ENCODE assay signal across 8 mouse cellular contexts in genomic region chr6:34029746-34030027, GRCm38 (mm10). TPM values are rescaled to one million over a fixed set of nuclear protein-coding genes. Genes with fewer than 3 reads are reported as not detected.
DNase-seq lines count a peak whose midpoint lies in the region; ATAC-seq and TF ChIP-seq lines count a peak whose summit lies in the region.

No protein-coding gene starts in this region.

- H3K27ac ChIP-seq in kidney, embryonic 15.5 days = no peak overlapping the region
- H3K27ac ChIP-seq in embryonic facial prominence, embryonic 10.5 days (replicated peaks) = peak overlapping the region; percentile 63
- H3K27ac ChIP-seq in intestine, embryonic 15.5 days = no peak overlapping the region
- no peak overlapping the region; the same call in 1 of the 2 replicates for H3K27ac ChIP-seq in midbrain, postnatal 0 days (ENCODE audit: low read depth, low read length)

- DNase-seq in kidney, postnatal 14 days = no peak
- no peak for DNase-seq in embryonic facial prominence, embryonic 10.5 days (ENCODE audit: low spot score)
- no peak for DNase-seq in midbrain, postnatal 0 days (ENCODE audit: low spot score)
- DNase-seq in left cerebral cortex, adult 18-20 months (ENCODE audit: low spot score in 2 of 2) = no peak
- DNase-seq in urinary bladder, adult 2 months (ENCODE audit: low spot score) = no peak
- no peak for DNase-seq in urinary bladder, postnatal 4 days (ENCODE audit: low spot score in 2 of 2)

- H3K4me3 ChIP-seq in kidney, embryonic 15.5 days (replicated peaks) = peak overlapping the region; percentile 63
- peak overlapping the region; percentile 73 for H3K4me3 ChIP-seq in embryonic facial prominence, embryonic 10.5 days
- peak overlapping the region; percentile 65 for H3K4me3 ChIP-seq in intestine, embryonic 15.5 days (replicated peaks)
- H3K4me3 ChIP-seq in midbrain, postnatal 0 days (ENCODE audit: low read depth, low read length) = peak overlapping the region; percentile 47

- H3K9ac ChIP-seq in kidney, embryonic 15.5 days = peak overlapping the region; percentile 53
- peak overlapping the region; percentile 55 for H3K9ac ChIP-seq in intestine, embryonic 15.5 days
- peak overlapping the region; percentile 59 for H3K9ac ChIP-seq in midbrain, postnatal 0 days (replicated peaks; ENCODE audit: low read length, poor library complexity, severe bottlenecking)

- 0 out of 2 replicates have a peak, but pooled peaks cover 3% of the 10 kb centered on the region for H3K27me3 ChIP-seq in kidney, embryonic 15.5 days
- H3K27me3 ChIP-seq in embryonic facial prominence, embryonic 10.5 days (replicated peaks; ENCODE audit: low read depth, poor library complexity, severe bottlenecking) = 0 out of 2 replicates have a peak, but pooled peaks cover 4% of the 10 kb centered on the region
- no peaks in the 10 kb centered on the region for H3K27me3 ChIP-seq in intestine, embryonic 15.5 days (replicated peaks)
- H3K27me3 ChIP-seq in midbrain, postnatal 0 days (ENCODE audit: insufficient read depth, low read length) = no peaks in the 10 kb centered on the region

- WGBS in kidney, embryonic 15.5 days = 2% methylated on average over 4 of the region's 4 CpGs
- 2% methylated on average over 4 of the region's 4 CpGs for WGBS in embryonic facial prominence, embryonic 10.5 days
- 2% methylated on average over 4 of the region's 4 CpGs for WGBS in intestine, embryonic 15.5 days
- 4% methylated on average over 4 of the region's 4 CpGs for WGBS in midbrain, postnatal 0 days

- TF ChIP-seq CTCF in midbrain, postnatal 0 days (IDR thresholded peaks at IDR 0.05) = no peak

- H3K4me1 ChIP-seq in kidney, embryonic 15.5 days = peaks cover 17% of the 10 kb centered on the region
- peaks cover 15% of the 10 kb centered on the region for H3K4me1 ChIP-seq in embryonic facial prominence, embryonic 10.5 days
- H3K4me1 ChIP-seq in intestine, embryonic 15.5 days (replicated peaks) = no peaks in the 10 kb centered on the region
- peaks cover 4% of the 10 kb centered on the region; the same call in 1 of the 2 replicates for H3K4me1 ChIP-seq in midbrain, postnatal 0 days (ENCODE audit: insufficient read depth, low read length)

- ATAC-seq in kidney, embryonic 15.5 days (replicated peaks; ENCODE audit: low FRiP score) = peak; percentile 87
- ATAC-seq in intestine, embryonic 15.5 days = peak; percentile 87
- ATAC-seq in midbrain, postnatal 0 days (ENCODE audit: low FRiP score) = peak; percentile 58

- no peaks in the 10 kb centered on the region for H3K36me3 ChIP-seq in kidney, embryonic 15.5 days
- no peaks in the 10 kb centered on the region for H3K36me3 ChIP-seq in embryonic facial prominence, embryonic 10.5 days (replicated peaks)
- no peaks in the 10 kb centered on the region for H3K36me3 ChIP-seq in intestine, embryonic 15.5 days
- H3K36me3 ChIP-seq in midbrain, postnatal 0 days (ENCODE audit: insufficient read depth, low read length) = no peaks in the 10 kb centered on the region

- peak overlapping the region; percentile 89 for H3K4me2 ChIP-seq in kidney, embryonic 15.5 days
- H3K4me2 ChIP-seq in intestine, embryonic 15.5 days (replicated peaks) = peak overlapping the region; percentile 97
- peak overlapping the region; percentile 88 for H3K4me2 ChIP-seq in midbrain, postnatal 0 days (ENCODE audit: low read depth, low read length, poor library complexity, severe bottlenecking)

- no peaks in the 10 kb centered on the region for H3K9me3 ChIP-seq in kidney, embryonic 15.5 days (replicated peaks)
- H3K9me3 ChIP-seq in embryonic facial prominence, embryonic 10.5 days = no peaks in the 10 kb centered on the region
- H3K9me3 ChIP-seq in intestine, embryonic 15.5 days = no peaks in the 10 kb centered on the region
- no peaks in the 10 kb centered on the region for H3K9me3 ChIP-seq in midbrain, postnatal 0 days (ENCODE audit: low read length)

RNA-seq across cellular contexts. Expression of gene Lrguk, which starts 0.4 kb away (rescaled TPM):
- polyA plus RNA-seq in kidney, embryonic 15.5 days (2015; fragmentation: Nextera tagmentation; extraction: Ambion mirVana) = 1.1 and 1.3 TPM in 2 replicates
- 0.89 and 1.1 TPM in 2 replicates for polyA plus RNA-seq in embryonic facial prominence, embryonic 10.5 days (2016; fragmentation: Nextera tagmentation; extraction: Ambion mirVana)
- polyA plus RNA-seq in intestine, embryonic 15.5 days (2015; fragmentation: Nextera tagmentation; extraction: Ambion mirVana) = 0.36 and 0.52 TPM in 2 replicates
- total RNA-seq in midbrain, postnatal 0 days (2014; rRNA removed) = 1.6 and 1.9 TPM in 2 replicates
- polyA plus RNA-seq in midbrain, postnatal 0 days (2015; fragmentation: Nextera tagmentation; extraction: Ambion mirVana) = 1.0 TPM in 2 replicates
- 1 to 10 TPM; 2.0 to 2.2 TPM for total RNA-seq in left cerebral cortex, adult 18-20 months (2021)
- 0.10 TPM in 2 replicates for polyA plus RNA-seq in urinary bladder, adult 2 months (2012; rRNA removed)
